ENCODE assay signal across 8 mouse cellular contexts in genomic region chr12:3890753-3891751, GRCm38 (mm10).
DNase-seq lines count a peak whose midpoint lies in the region; ATAC-seq and TF ChIP-seq lines count a peak whose summit lies in the region.

No protein-coding gene starts in this region.

- peaks cover 2 to 18% of the 10 kb centered on the region in 2 experiments; a peak in 3 of 4 replicates for H3K4me1 ChIP-seq in MEL (ENCODE audit: control insufficient read depth in 1 of 2, insufficient read depth in 2 of 2, low read length in 2 of 2)
- H3K4me1 ChIP-seq in brown adipose tissue, adult 24 weeks (ENCODE audit: control insufficient read depth, insufficient read depth, insufficient read length, low read length), result peaks cover 5% of the 10 kb centered on the region
- H3K4me1 ChIP-seq in heart, embryonic 12.5 days (replicated peaks), result peaks cover 87% of the 10 kb centered on the region

- peak overlapping the region; percentile 81 for H3K27ac ChIP-seq in MEL (ENCODE audit: control insufficient read depth, low read depth, low read length)
- peak overlapping the region; percentile 39; the same call in 1 of the 2 replicates for H3K27ac ChIP-seq in brown adipose tissue, adult 24 weeks (replicated peaks; ENCODE audit: low read depth, low read length)
- H3K27ac ChIP-seq in heart, embryonic 12.5 days (ENCODE audit: poor library complexity, severe bottlenecking), result peak overlapping the region; percentile 88

- TF ChIP-seq EP300 in MEL (IDR thresholded peaks at IDR 0.05; ENCODE audit: low read depth in 1 of 2, low read length in 2 of 2), result no peak

- peak; percentile 75 for DNase-seq in MEL (ENCODE audit: low read depth, low spot score)
- peak; percentile 77 to 87 for DNase-seq in kidney, postnatal 4 days
- DNase-seq in splenic B cell, adult 2 months (ENCODE audit: low read depth, low spot score), result peak; percentile 65
- DNase-seq in right cerebral cortex, postnatal 25 days, result no peak

- TF ChIP-seq POLR2A in MEL (IDR thresholded peaks at IDR 0.05; ENCODE audit: control insufficient read depth in 1 of 2, insufficient read depth in 1 of 2, low read depth in 1 of 2, low read length in 2 of 2, poor library complexity in 1 of 2), result peak; percentile 46 to 48; a peak in 1 of 4 replicates

- peaks cover 2% of the 10 kb centered on the region; the same call in 1 of the 2 replicates for H3K79me2 ChIP-seq in MEL (ENCODE audit: control insufficient read depth, insufficient read depth, low read length, poor library complexity)

- H3K4me2 ChIP-seq in heart, embryonic 12.5 days, result peak overlapping the region; percentile 72

- WGBS in heart, embryonic 12.5 days, result 3% methylated on average over 41 of the region's 45 CpGs

- ATAC-seq in heart, embryonic 12.5 days (ENCODE audit: insufficient number of reproducible peaks, low FRiP score), result peak; percentile 77
- peak; percentile 60 for ATAC-seq in megakaryocyte progenitor cell, adult 5-6 weeks (replicated peaks; ENCODE audit: poor library complexity)
- ATAC-seq in cerebellum, adult (ENCODE audit: insufficient number of reproducible peaks, low FRiP score, low TSS enrichment), result no peak

- no peaks in the 10 kb centered on the region for H3K9me3 ChIP-seq in MEL (replicated peaks; ENCODE audit: insufficient read depth, low read length)
- H3K9me3 ChIP-seq in heart, embryonic 12.5 days (replicated peaks), result no peaks in the 10 kb centered on the region

- H3K36me3 ChIP-seq in MEL (ENCODE audit: control insufficient read depth in 1 of 2, insufficient read depth in 2 of 2, low read length in 2 of 2), result peaks cover 0 to 13% of the 10 kb centered on the region in 2 experiments; a peak in 3 of 4 replicates
- peaks cover 21% of the 10 kb centered on the region for H3K36me3 ChIP-seq in heart, embryonic 12.5 days
- peaks cover 3% of the 10 kb centered on the region for H3K36me3 ChIP-seq in splenic B cell, adult 2 months (ENCODE audit: control insufficient read depth, insufficient read depth, low read length, poor library complexity, severe bottlenecking)

- no peaks in the 10 kb centered on the region for H3K27me3 ChIP-seq in MEL (ENCODE audit: control insufficient read depth in 1 of 2, insufficient read depth in 2 of 2, low read length in 2 of 2)
- no peaks in the 10 kb centered on the region for H3K27me3 ChIP-seq in heart, embryonic 12.5 days (replicated peaks)
- H3K27me3 ChIP-seq in splenic B cell, adult 2 months (ENCODE audit: control insufficient read depth, insufficient read depth, low read length, poor library complexity, severe bottlenecking), result no peaks in the 10 kb centered on the region

- H3K4me3 ChIP-seq in MEL (ENCODE audit: control insufficient read depth in 1 of 2, insufficient read depth in 1 of 2, low read depth in 2 of 2, low read length in 2 of 2), result peak overlapping the region; percentile 61 to 79
- H3K4me3 ChIP-seq in brown adipose tissue, adult 24 weeks (ENCODE audit: insufficient read depth, low read depth, low read length), result peak overlapping the region; percentile 61
- H3K4me3 ChIP-seq in heart, embryonic 12.5 days, result peak overlapping the region; percentile 58

- TF ChIP-seq CTCF in MEL (IDR thresholded peaks at IDR 0.05 in 2 of 3, conservative IDR thresholded peaks at IDR 0.05 in 1 of 3; ENCODE audit: control insufficient read depth in 1 of 3, insufficient read depth in 1 of 3, low read depth in 2 of 3, low read length in 3 of 3, poor library complexity in 1 of 3, severe bottlenecking in 1 of 3), result no peak

- no peak for TF ChIP-seq RAD21 in MEL (IDR thresholded peaks at IDR 0.05; ENCODE audit: low read depth, low read length)

- peak overlapping the region; percentile 75 for H3K9ac ChIP-seq in MEL (ENCODE audit: control insufficient read depth, low read depth, low read length, poor library complexity, severe bottlenecking)
- peak overlapping the region; percentile 78 for H3K9ac ChIP-seq in heart, embryonic 12.5 days

TF ChIP-seq in MEL, 35 proteins besides CTCF, POLR2A, EP300 and RAD21:
- TF ChIP-seq ELF1 (IDR thresholded peaks at IDR 0.05; ENCODE audit: low read depth, low read length) (0 out of 2 replicates have a peak, but pooled peaks have one; percentile 8), SIN3A (IDR thresholded peaks at IDR 0.05; ENCODE audit: low read length) (peak; percentile 41; the same call in 1 of the 2 replicates), USF1 (IDR thresholded peaks at IDR 0.05; ENCODE audit: low read depth, low read length) (peak; percentile 87), ZNF384 (IDR thresholded peaks at IDR 0.05; ENCODE audit: low read depth, low read length) (peak; percentile 93), POLR2AphosphoS5 (IDR thresholded peaks at IDR 0.05; ENCODE audit: borderline replicate concordance, low read depth, low read length) (no peak), HCFC1 (IDR thresholded peaks at IDR 0.05; ENCODE audit: low read depth, low read length) (0 out of 2 replicates have a peak, but pooled peaks have one; percentile 17), TBP (IDR thresholded peaks at IDR 0.05; ENCODE audit: low read depth, low read length) (peak; percentile 33; the same call in 1 of the 2 replicates), MYB (IDR thresholded peaks at IDR 0.05; ENCODE audit: low read depth, low read length) (no peak), NELFE (IDR thresholded peaks at IDR 0.05; ENCODE audit: low read depth, low read length) (peak; percentile 28; the same call in 1 of the 2 replicates), MAX (IDR thresholded peaks at IDR 0.05; ENCODE audit: low read length) (peak; percentile 34; the same call in 1 of the 2 replicates), USF2 (IDR thresholded peaks at IDR 0.05; ENCODE audit: borderline replicate concordance in 1 of 2, insufficient read depth in 1 of 2, low read depth in 1 of 2, low read length in 2 of 2) (peak in 1 of 2 experiments; percentile 42; a peak in 1 of 4 replicates), ETS1 (IDR thresholded peaks at IDR 0.05; ENCODE audit: low read depth, low read length) (0 out of 2 replicates have a peak, but pooled peaks have one; percentile 9), MYC (IDR thresholded peaks at IDR 0.05; ENCODE audit: low read depth, low read length) (0 out of 2 replicates have a peak, but pooled peaks have one; percentile 43), MXI1 (IDR thresholded peaks at IDR 0.05; ENCODE audit: low read depth, low read length) (peak; percentile 52; the same call in 1 of the 2 replicates), MAFK (IDR thresholded peaks at IDR 0.05; ENCODE audit: borderline replicate concordance, low read depth, low read length) (no peak)
TF ChIP-seq in MEL: peak in this region for 12.
